Mouse (Mus musculus) heart, adult 2 months (tissue): ENCODE measurements around the gene 1700056E22Rik. TPM values are rescaled to one million over a fixed set of nuclear protein-coding genes. Genes with fewer than 3 reads are reported as not detected.

Source experiments
- DNase-seq, 2 experiments: peaks; one replicate each; pipeline ENCODE4 v3.0.0; 2021
- H3K27ac ChIP-seq: fragments of 200-600 bp; 2 replicates; pipeline ENCODE4 v1.8.1; 2022
- H3K27me3 ChIP-seq: fragments of 200-500 bp; 2 replicates; pipeline ENCODE4 v1.6.1; 2012; ENCODE audit warnings: mild to moderate bottlenecking, low read length, inconsistent platforms, mixed read lengths; ENCODE audit not compliant: control insufficient read depth, insufficient read depth
- H3K36me3 ChIP-seq: fragments of 200-500 bp; 2 replicates; pipeline ENCODE4 v1.6.1; 2012; ENCODE audit warnings: low read length, inconsistent platforms; ENCODE audit not compliant: control insufficient read depth, insufficient read depth
- H3K4me1 ChIP-seq: fragments of 200-500 bp; 2 replicates; pipeline ENCODE4 v1.6.1; 2011; ENCODE audit warnings: low read length; ENCODE audit not compliant: control insufficient read depth, insufficient read depth
- H3K4me3 ChIP-seq: fragments of 200-600 bp; 2 replicates; pipeline ENCODE4 v1.8.1; 2022
- H3K79me2 ChIP-seq: fragments of 200-500 bp; replicated peaks from 2 replicates; pipeline ENCODE4 v1.6.1; 2012; ENCODE audit warnings: mild to moderate bottlenecking, inconsistent platforms, low read length, moderate library complexity, mixed read lengths; ENCODE audit not compliant: control insufficient read depth, insufficient read depth
- H3K9ac ChIP-seq: fragments of 200-500 bp; 2 replicates; pipeline ENCODE4 v1.6.1; 2012; ENCODE audit warnings: low read depth, mild to moderate bottlenecking, control low read depth, inconsistent platforms, low read length, mixed read lengths
- CTCF ChIP-seq: fragments of 200-600 bp; IDR thresholded peaks from 2 replicates; pipeline ENCODE4 v1.8.1; 2022; ENCODE audit warnings: antibody characterized with exemption, mild to moderate bottlenecking, moderate library complexity
- EP300 ChIP-seq: fragments of 200-500 bp; IDR thresholded peaks from 2 replicates; pipeline ENCODE4 v1.6.1; 2011; ENCODE audit warnings: low read depth, low read length, control low read depth; ENCODE audit not compliant: insufficient read depth
- POLR2A ChIP-seq: fragments of 200-500 bp; IDR thresholded peaks from 2 replicates; pipeline ENCODE4 v1.6.1; 2011; ENCODE audit warnings: mild to moderate bottlenecking, low read depth, low read length, control low read depth; ENCODE audit not compliant: insufficient read depth
- WGBS: fragments of 180-500 bp; shearing (Covaris S2); methylation state at CpG from one replicate; pipeline ENCODE4 v1.1.7; 2018; 5-methylcytosine and 5-hydroxymethylcytosine counted together
- intact Hi-C: fragments of 180-260 bp; cut with DNase I; formaldehyde crosslinking; loops from one replicate; pipeline ENCODE4 v1.15.1; 2025
- polyA plus RNA-seq: library from polyadenylated mRNA; depleted of rRNA; stranded (reverse); fragments of >200 nt; gene quantifications from 2 replicates; pipeline ENCODE4 v1.2.3, GENCODE M21; 2012
- total RNA-seq, 2 experiments: library from RNA; stranded (reverse); gene quantifications; 2 replicates each; pipeline ENCODE4 v1.2.3; 2021

Gene 1700056E22Rik
- total and polyA plus RNA-seq, 3 experiments, result 0.25 to 1.5 (median 0.84) TPM

GRCm38 (mm10) chr1:184014091-184014490 lies 20.0 kb downstream of the 1700056E22Rik start:
- no peak overlapping the region for H3K27ac ChIP-seq
- intact Hi-C loops, result no loop called here
- 68% methylated on average over 3 of the region's 3 CpGs for WGBS

GRCm38 (mm10) chr1:184013106-184013505 lies 21.0 kb downstream of the 1700056E22Rik start, which contains the start of gene Dusp10:
Gene Dusp10 (plus strand): TSS chr1:184013302.
- Histone ChIP-seq H3K27me3 (no peaks in the 10 kb centered on the region), H3K36me3 (no peaks in the 10 kb centered on the region), H3K4me1 (no peaks in the 10 kb centered on the region), H3K4me3 (no peak within 1 kb of the TSS), H3K79me2 (no peaks in the 10 kb centered on the region), H3K27ac (no peak within 1 kb of the TSS), H3K9ac (no peak within 1 kb of the TSS)
- WGBS, result 91% methylated on average over 4 of the region's 4 CpGs
- DNase-seq, result no peak
- intact Hi-C loops, result no loop called here
- TF ChIP-seq EP300 (no peak), POLR2A (no peak), CTCF (no peak)

More at GRCm38 (mm10) chr1:184014091-184014490, 20.0 kb downstream of the 1700056E22Rik start:
- DNase-seq, result no peak
- no peak overlapping the region for H3K4me3 ChIP-seq
- H3K9ac ChIP-seq, result no peak overlapping the region
- H3K27me3 ChIP-seq, result no peaks in the 10 kb centered on the region
- H3K36me3 ChIP-seq, result no peaks in the 10 kb centered on the region
- TF ChIP-seq CTCF (no peak), POLR2A (no peak), EP300 (no peak)
- no peaks in the 10 kb centered on the region for H3K4me1 ChIP-seq
- no peaks in the 10 kb centered on the region for H3K79me2 ChIP-seq

DNA sequence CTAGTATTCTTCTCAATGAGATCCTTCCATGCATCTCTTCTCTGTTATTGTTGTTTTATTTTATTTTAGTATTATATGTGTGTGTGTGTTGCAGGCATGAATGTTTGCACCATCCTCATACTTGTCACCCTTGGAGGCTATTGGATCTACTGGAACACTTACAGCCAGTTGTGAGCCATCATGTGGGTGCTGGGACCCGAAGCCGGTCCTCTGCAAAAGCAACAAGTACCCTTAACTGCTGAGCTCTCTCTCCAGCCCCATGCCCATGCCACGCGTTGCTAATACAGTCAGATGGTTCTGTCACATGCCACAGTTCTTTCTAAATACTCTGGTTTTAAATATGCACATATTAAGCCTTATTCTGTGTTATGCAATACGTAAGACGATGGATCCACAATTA lies 22.8 kb downstream of the 1700056E22Rik start:
- Histone ChIP-seq H3K9ac (no peak overlapping the region), H3K4me1 (no peaks in the 10 kb centered on the region), H3K4me3 (no peak overlapping the region), H3K27me3 (no peaks in the 10 kb centered on the region), H3K36me3 (no peaks in the 10 kb centered on the region), H3K27ac (no peak overlapping the region), H3K79me2 (no peaks in the 10 kb centered on the region)
- intact Hi-C loops, result no loop called here
- WGBS, result 97% methylated on average over 6 of the region's 6 CpGs
- DNase-seq, result no peak
- TF ChIP-seq POLR2A (no peak), EP300 (no peak), CTCF (no peak)

- TF ChIP-seq CTCF (no peak), EP300 (no peak), POLR2A (no peak)
- no peak for DNase-seq
- Histone ChIP-seq H3K9ac (no peak overlapping the region), H3K4me1 (no peaks in the 10 kb centered on the region), H3K27me3 (no peaks in the 10 kb centered on the region), H3K36me3 (no peaks in the 10 kb centered on the region), H3K4me3 (no peak overlapping the region), H3K79me2 (no peaks in the 10 kb centered on the region), H3K27ac (no peak overlapping the region)
- intact Hi-C loops, result no loop called here
These were observed 28.0 kb downstream of the 1700056E22Rik start for GRCm38 (mm10) chr1:184006086-184006485.

- H3K36me3 ChIP-seq, result no peaks in the 10 kb centered on the region
- WGBS, result 61% methylated on average over 6 of the region's 6 CpGs
- intact Hi-C loops, result no loop called here
- H3K9ac ChIP-seq, result no peak overlapping the region
- TF ChIP-seq CTCF (no peak), POLR2A (no peak), EP300 (no peak)
- H3K4me3 ChIP-seq, result no peak overlapping the region
- no peaks in the 10 kb centered on the region for H3K27me3 ChIP-seq
- no peak overlapping the region for H3K27ac ChIP-seq
- DNase-seq, result peak in 1 of 2 experiments; percentile 8
- no peaks in the 10 kb centered on the region for H3K4me1 ChIP-seq
- no peaks in the 10 kb centered on the region for H3K79me2 ChIP-seq
These were observed 28.6 kb downstream of the 1700056E22Rik start for GRCm38 (mm10) chr1:184005315-184006058.

- no peaks in the 10 kb centered on the region for H3K79me2 ChIP-seq
- no peak overlapping the region for H3K9ac ChIP-seq
- WGBS, result 78% methylated on average over 2 of the region's 2 CpGs
- TF ChIP-seq EP300, result no peak
- no peak for TF ChIP-seq POLR2A
- no peak for TF ChIP-seq CTCF
- intact Hi-C loops, result no loop called here
- H3K36me3 ChIP-seq, result no peaks in the 10 kb centered on the region
- H3K4me1 ChIP-seq, result no peaks in the 10 kb centered on the region
- no peak overlapping the region for H3K27ac ChIP-seq
- no peak overlapping the region for H3K4me3 ChIP-seq
- H3K27me3 ChIP-seq, result no peaks in the 10 kb centered on the region
- DNase-seq, result peak in 1 of 2 experiments; percentile 5
These were observed 29.8 kb downstream of the 1700056E22Rik start for GRCm38 (mm10) chr1:184004311-184004710.
